Mouse (Mus musculus) midbrain, embryonic 10.5 days (tissue): ENCODE data around the gene Pnpt1. TPM values are rescaled to one million over a fixed set of nuclear protein-coding genes. Genes with fewer than 3 reads are reported as not detected.

Experiments used
- DNase-seq: peaks from one replicate; pipeline ENCODE4 v3.0.0-alpha.2; 2017; ENCODE audit warnings: low spot score
- H3K27ac ChIP-seq: fragments of 300-500 bp; sonication (generic); replicated peaks from 2 replicates; pipeline ENCODE4 v1.5.1; 2016; ENCODE audit warnings: mild to moderate bottlenecking
- H3K27me3 ChIP-seq: fragments of 300-500 bp; sonication (generic); 2 replicates; pipeline ENCODE4 v1.6.1; 2016; ENCODE audit warnings: low read depth, mild to moderate bottlenecking; ENCODE audit not compliant: poor library complexity, severe bottlenecking
- H3K36me3 ChIP-seq: fragments of 300-500 bp; sonication (generic); 2 replicates; pipeline ENCODE4 v1.6.1; 2016; ENCODE audit warnings: mild to moderate bottlenecking, moderate library complexity
- H3K4me1 ChIP-seq: fragments of 300-500 bp; sonication (generic); 2 replicates; pipeline ENCODE4 v1.6.1; 2016
- H3K4me3 ChIP-seq: fragments of 300-500 bp; sonication (generic); 2 replicates; pipeline ENCODE4 v1.5.1; 2016; ENCODE audit warnings: mild to moderate bottlenecking, moderate library complexity
- H3K9me3 ChIP-seq: fragments of 300-500 bp; sonication (generic); replicated peaks from 2 replicates; pipeline ENCODE4 v1.6.1; 2016; ENCODE audit warnings: mild to moderate bottlenecking
- WGBS: fragments of 180-500 bp; shearing (Covaris S2); methylation state at CpG from one replicate; pipeline ENCODE4 v1.1.7; 2016; 5-methylcytosine and 5-hydroxymethylcytosine counted together
- polyA plus RNA-seq: library from polyadenylated mRNA; unstranded; fragments of >200 nt; fragmentation: Nextera tagmentation; extraction: Ambion mirVana; gene quantifications from 2 replicates; pipeline ENCODE4 v1.2.1, GENCODE M21; 2016

Pnpt1 gene
- polyA plus RNA-seq, 1 experiment from 2014 or later, result 42.3 TPM

DNA sequence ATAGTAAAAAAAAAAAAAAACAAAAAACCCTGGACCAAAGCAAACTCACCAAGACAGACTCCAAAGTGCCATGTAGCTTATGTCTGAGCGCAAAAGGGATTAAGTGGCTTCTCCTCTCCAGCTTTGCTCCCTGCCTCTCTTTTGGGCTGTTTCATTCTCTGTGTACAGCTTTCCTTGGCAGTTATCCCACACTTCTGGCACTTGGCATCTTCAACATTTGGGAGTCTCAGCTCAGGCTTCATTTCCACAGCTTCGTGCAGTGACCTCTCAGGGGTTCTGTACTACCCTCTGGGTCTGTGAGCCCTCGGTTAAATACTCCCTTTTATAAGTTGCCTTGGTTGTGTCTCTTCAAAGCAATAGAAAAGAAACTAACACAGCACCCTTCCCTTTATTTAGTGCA is 50.1 kb downstream of the Pnpt1 start:
- H3K36me3 ChIP-seq, result peaks cover 49% of the 10 kb centered on the region
- DNase-seq, result no peak
- H3K27ac ChIP-seq, result no peak overlapping the region
- H3K9me3 ChIP-seq, result no peaks in the 10 kb centered on the region
- no peaks in the 10 kb centered on the region for H3K4me1 ChIP-seq
- H3K4me3 ChIP-seq, result no peak overlapping the region
- H3K27me3 ChIP-seq, result no peaks in the 10 kb centered on the region
- 89% methylated on average over 3 of the region's 3 CpGs for WGBS

DNA sequence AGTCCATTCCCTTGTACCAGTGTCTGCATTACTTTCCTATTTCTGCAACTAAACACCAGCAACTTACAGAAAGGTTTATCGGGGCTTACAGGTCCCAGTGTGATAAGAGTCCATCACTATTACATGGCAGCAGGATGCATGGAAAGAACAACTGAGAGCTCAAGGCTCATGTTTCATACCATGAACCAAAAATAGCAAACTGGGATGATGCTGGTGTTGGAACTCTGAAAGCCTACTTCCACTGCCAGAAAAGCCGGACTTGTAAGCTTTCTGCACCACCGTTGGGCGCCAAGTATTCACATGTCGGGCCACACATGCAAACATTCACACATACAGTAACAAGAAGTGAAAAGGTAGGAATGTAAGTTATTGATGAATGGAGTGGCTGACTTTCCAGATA is 51.2 kb downstream of the Pnpt1 start:
- 98% methylated on average over 5 of the region's 5 CpGs for whole genome bisulfite sequencing
- no peaks in the 10 kb centered on the region for H3K4me1 ChIP-seq
- DNase-seq, result no peak
- H3K36me3 ChIP-seq, result peaks cover 60% of the 10 kb centered on the region
- no peak overlapping the region for H3K27ac ChIP-seq
- no peak overlapping the region for H3K4me3 ChIP-seq
- no peaks in the 10 kb centered on the region for H3K9me3 ChIP-seq
- no peaks in the 10 kb centered on the region for H3K27me3 ChIP-seq

DNA sequence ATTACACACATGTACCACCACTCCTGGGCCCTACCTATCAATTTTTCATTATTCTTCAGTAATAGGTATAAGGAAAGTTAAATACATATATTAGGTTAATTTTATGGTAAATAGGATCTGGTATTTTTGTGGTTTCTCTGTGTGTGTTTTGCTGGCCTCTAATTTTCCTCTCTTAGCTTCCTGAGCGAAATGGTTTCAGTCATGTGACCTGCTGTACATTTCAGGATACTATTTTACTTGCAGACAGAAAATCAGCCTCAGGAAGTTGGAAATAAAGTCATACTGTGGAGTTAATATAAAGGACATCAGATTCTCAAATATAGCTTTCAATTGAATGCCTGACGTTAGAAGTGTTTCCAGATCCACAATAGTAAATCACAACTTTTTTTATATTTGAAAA is 58.4 kb downstream of the Pnpt1 start:
- peaks cover 88% of the 10 kb centered on the region for H3K36me3 ChIP-seq
- no peaks in the 10 kb centered on the region for H3K9me3 ChIP-seq
- no peak overlapping the region for H3K4me3 ChIP-seq
- no peaks in the 10 kb centered on the region for H3K4me1 ChIP-seq
- no peak for DNase-seq
- WGBS, result 90% methylated on average over 2 of the region's 2 CpGs
- no peaks in the 10 kb centered on the region for H3K27me3 ChIP-seq
- no peak overlapping the region for H3K27ac ChIP-seq

DNA sequence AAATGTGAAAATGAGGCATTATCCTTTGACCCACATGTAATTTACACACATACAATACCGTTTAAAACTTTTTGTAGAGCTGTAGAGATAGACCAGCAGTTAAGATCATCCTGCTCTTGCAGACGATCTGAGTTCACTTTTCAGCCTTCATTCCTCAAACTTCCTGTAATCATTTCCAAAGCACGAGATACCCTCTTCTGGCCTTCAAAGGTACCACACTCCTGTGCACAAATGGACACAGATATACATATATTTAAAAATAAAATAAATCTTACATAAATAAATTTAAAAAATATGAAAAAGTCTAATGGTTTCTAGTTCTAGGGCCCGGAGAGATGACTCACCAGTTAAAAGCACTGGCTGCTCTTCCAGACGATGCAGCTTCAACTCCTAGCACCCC is 73.1 kb downstream of the Pnpt1 start:
- no peak for DNase-seq

DNA sequence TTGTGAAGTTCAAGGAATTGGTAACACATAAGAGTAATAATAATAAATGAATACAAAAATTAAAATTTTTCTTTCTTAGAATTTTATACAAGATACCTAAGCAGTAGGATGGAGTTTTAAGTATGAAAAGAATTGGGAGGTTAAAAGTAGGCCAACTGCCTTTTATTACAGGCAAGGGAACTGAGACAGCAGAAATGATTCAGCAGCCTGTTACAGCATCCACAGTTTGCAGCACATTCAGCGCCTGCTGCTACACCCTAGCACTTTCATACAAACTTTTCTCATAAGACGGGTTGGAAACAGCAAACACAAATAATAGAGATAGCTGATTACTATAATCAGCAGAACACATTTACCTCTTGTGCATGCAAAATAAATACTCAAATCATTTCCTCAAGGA is 79.2 kb downstream of the Pnpt1 start:
- H3K9me3 ChIP-seq, result no peaks in the 10 kb centered on the region
- H3K4me1 ChIP-seq, result no peaks in the 10 kb centered on the region
- no peaks in the 10 kb centered on the region for H3K27me3 ChIP-seq
- DNase-seq, result no peak
- no peak overlapping the region for H3K4me3 ChIP-seq
- no peak overlapping the region for H3K27ac ChIP-seq
- H3K36me3 ChIP-seq, result peaks cover 83% of the 10 kb centered on the region
- WGBS, result 91% methylated on average over 2 of the region's 2 CpGs

More for the DNA sequence above, 73.1 kb downstream of the Pnpt1 start:
- WGBS, result 87% methylated on average over 5 of the region's 5 CpGs
- H3K27me3 ChIP-seq, result no peaks in the 10 kb centered on the region
- H3K4me1 ChIP-seq, result no peaks in the 10 kb centered on the region
- no peak overlapping the region for H3K27ac ChIP-seq
- H3K36me3 ChIP-seq, result peaks cover 81% of the 10 kb centered on the region
- no peak overlapping the region for H3K4me3 ChIP-seq
- H3K9me3 ChIP-seq, result no peaks in the 10 kb centered on the region

Other genes with a start within 250 kb of the Pnpt1 start
- gene Ppp4r3b, start 42.1 kb downstream of the Pnpt1 start, polyA plus RNA-seq, result 103 and 108 TPM in 2 replicates
- 64.1 and 67.6 TPM in 2 replicates for gene Cfap36, start 116.7 kb downstream of the Pnpt1 start, polyA plus RNA-seq
- gene Ccdc88a, start 242.9 kb downstream of the Pnpt1 start, polyA plus RNA-seq, result 35.9 and 43.2 TPM in 2 replicates